Mouse (Mus musculus) spleen, adult 10 weeks (tissue): Measurements from ENCODE around the gene Zbtb44. TPM values are rescaled to one million over a fixed set of nuclear protein-coding genes. Genes with fewer than 3 reads are reported as not detected.

Experiments used
- polyA plus RNA-seq: library from polyadenylated mRNA; stranded (reverse); fragments of 350-450 nt; fragmentation: Illumina TruSeq; extraction: RNeasy Lipid Tissue Mini Kit (QIAGEN cat#74804); gene quantifications from one replicate; pipeline ENCODE4 v1.2.3, GENCODE M21; 2015; ENCODE audit warnings: low replicate concordance; ENCODE audit not compliant: insufficient read depth

The Zbtb44 gene
- polyA plus RNA-seq: 37.4 TPM

GRCm38 (mm10) chr9:31030532-31031413 lies at the start of gene Zbtb44:
Zbtb44 (plus strand) TSS chr9:31030644.

Other genes with a start within 250 kb of the Zbtb44 start
- 0.47 TPM for gene Adamts15, start 108.2 kb upstream of the Zbtb44 start, polyA plus RNA-seq
- gene Adamts8, start 88.1 kb upstream of the Zbtb44 start, polyA plus RNA-seq: 1.1 TPM
- gene St14, start 101.2 kb downstream of the Zbtb44 start, polyA plus RNA-seq: 5.6 TPM
- gene Aplp2, start 181.2 kb downstream of the Zbtb44 start, polyA plus RNA-seq: 133 TPM
- gene Prdm10, start 249.9 kb downstream of the Zbtb44 start, polyA plus RNA-seq: 11.7 TPM